Mouse (Mus musculus): ENCODE data around the gene Abca3.

Abca3 gene

GRCm38 (mm10) chr17:24351760-24352357 is at the start of gene Abca3:
Gene Abca3 (plus strand): TSS chr17:24351950.
- DNase-seq (ENCODE audit: low spot score in 2 of 2): peak; percentile 91 to 95

- peak in 1 of 2 experiments; percentile 16 for DNase-seq (ENCODE audit: low spot score in 2 of 2)
Observed at GRCm38 (mm10) chr17:24307500-24307899, 44.2 kb upstream of the Abca3 start.

- DNase-seq (ENCODE audit: low spot score in 2 of 2): no peak
Observed at GRCm38 (mm10) chr17:24320826-24321225, 30.9 kb upstream of the Abca3 start.

- no peak for DNase-seq (ENCODE audit: low spot score in 2 of 2)
Observed at GRCm38 (mm10) chr17:24325051-24325450, 26.7 kb upstream of the Abca3 start.

GRCm38 (mm10) chr17:24327656-24328055 is 24.1 kb upstream of the Abca3 start:
- DNase-seq (ENCODE audit: low spot score in 2 of 2): no peak

GRCm38 (mm10) chr17:24344672-24345071 is 7.1 kb upstream of the Abca3 start:
- no peak for DNase-seq (ENCODE audit: low spot score in 2 of 2)

- no peak for DNase-seq (ENCODE audit: low spot score in 2 of 2)
Observed at GRCm38 (mm10) chr17:24346831-24347230, 4.9 kb upstream of the Abca3 start.

GRCm38 (mm10) chr17:24349176-24349575 is 2.6 kb upstream of the Abca3 start:
- DNase-seq (ENCODE audit: low spot score in 2 of 2): no peak

GRCm38 (mm10) chr17:24350926-24351759 is 607 bp upstream of the Abca3 start, which contains the start of gene Abca17:
Gene Abca17 (minus strand): TSS chr17:24351068.
- peak in 1 of 2 experiments; percentile 14 for DNase-seq (ENCODE audit: low spot score in 2 of 2)

GRCm38 (mm10) chr17:24352370-24353194 is 832 bp downstream of the Abca3 start:
- no peak for DNase-seq (ENCODE audit: low spot score in 2 of 2)

GRCm38 (mm10) chr17:24353960-24354359 is 2.2 kb downstream of the Abca3 start:
- no peak for DNase-seq (ENCODE audit: low spot score in 2 of 2)

GRCm38 (mm10) chr17:24355284-24355683 is 3.5 kb downstream of the Abca3 start:
- DNase-seq (ENCODE audit: low spot score in 2 of 2): no peak

GRCm38 (mm10) chr17:24359006-24359405 is 7.3 kb downstream of the Abca3 start:
- no peak for DNase-seq (ENCODE audit: low spot score in 2 of 2)

GRCm38 (mm10) chr17:24359903-24360302 is 8.2 kb downstream of the Abca3 start:
- no peak for DNase-seq (ENCODE audit: low spot score in 2 of 2)

GRCm38 (mm10) chr17:24360841-24361240 is 9.1 kb downstream of the Abca3 start:
- no peak for DNase-seq (ENCODE audit: low spot score in 2 of 2)

GRCm38 (mm10) chr17:24361291-24361690 is 9.5 kb downstream of the Abca3 start:
- DNase-seq (ENCODE audit: low spot score in 2 of 2): no peak

GRCm38 (mm10) chr17:24362527-24362926 is 10.8 kb downstream of the Abca3 start:
- no peak for DNase-seq (ENCODE audit: low spot score in 2 of 2)

GRCm38 (mm10) chr17:24364461-24364860 is 12.7 kb downstream of the Abca3 start:
- no peak for DNase-seq (ENCODE audit: low spot score in 2 of 2)

- no peak for DNase-seq (ENCODE audit: low spot score in 2 of 2)
Observed at GRCm38 (mm10) chr17:24365863-24366262, 14.1 kb downstream of the Abca3 start.

- no peak for DNase-seq (ENCODE audit: low spot score in 2 of 2)
Observed at GRCm38 (mm10) chr17:24375094-24375712, 23.5 kb downstream of the Abca3 start.

- DNase-seq (ENCODE audit: low spot score in 2 of 2): no peak
Observed at GRCm38 (mm10) chr17:24375886-24376285, 24.1 kb downstream of the Abca3 start.

GRCm38 (mm10) chr17:24378496-24378895 is 26.7 kb downstream of the Abca3 start:
- DNase-seq (ENCODE audit: low spot score in 2 of 2): no peak

All from urinary bladder, postnatal 36 days (tissue).